Mouse (Mus musculus) megakaryocyte-erythroid progenitor cell, adult 5 weeks (primary cell): ENCODE results near the gene Hoxc12. TPM values are rescaled to one million over a fixed set of nuclear protein-coding genes. Genes with fewer than 3 reads are reported as not detected.

ENCODE experiments used
- polyA plus RNA-seq: library from polyadenylated mRNA; stranded (reverse); fragments of >175 nt; gene quantifications from 2 replicates; pipeline ENCODE4 v1.2.3, GENCODE M21; 2012

Gene Hoxc12
- polyA plus RNA-seq, result not detected in 2 replicates

DNA sequence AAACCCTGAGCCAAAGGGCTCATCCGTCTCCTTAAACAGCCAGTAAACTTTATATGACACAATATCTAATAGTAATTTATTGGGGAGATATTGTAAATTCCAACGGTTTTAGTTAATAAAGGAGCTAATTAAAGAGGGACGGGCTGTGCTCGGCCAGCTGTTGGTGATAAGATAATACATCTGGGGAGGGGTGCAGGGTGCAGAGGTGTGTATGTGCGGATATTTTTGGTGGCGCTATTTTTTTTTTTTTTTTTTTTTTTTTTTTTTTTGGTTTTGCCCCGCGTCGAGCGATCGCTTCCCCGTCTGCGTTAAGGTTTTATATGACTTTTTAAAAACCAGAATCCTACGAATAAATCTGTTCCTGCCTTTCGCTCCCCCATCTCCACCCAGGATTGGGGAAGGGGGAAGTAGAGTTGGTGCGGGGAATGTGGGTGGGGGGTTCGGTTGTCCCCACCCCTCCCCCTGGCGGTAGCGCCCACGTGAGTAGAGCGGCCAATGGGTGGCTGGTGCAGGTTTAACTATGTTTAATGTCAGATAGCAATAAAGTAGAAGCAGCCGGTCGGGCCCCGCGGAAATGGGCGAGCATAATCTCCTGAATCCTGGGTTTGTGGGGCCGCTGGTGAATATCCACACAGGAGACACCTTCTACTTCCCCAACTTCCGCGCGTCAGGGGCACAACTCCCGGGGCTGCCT, at the start of gene Hoxc12:
Hoxc12 (plus strand) TSS at position 479 of the 694 bp plus-strand sequence.

DNA sequence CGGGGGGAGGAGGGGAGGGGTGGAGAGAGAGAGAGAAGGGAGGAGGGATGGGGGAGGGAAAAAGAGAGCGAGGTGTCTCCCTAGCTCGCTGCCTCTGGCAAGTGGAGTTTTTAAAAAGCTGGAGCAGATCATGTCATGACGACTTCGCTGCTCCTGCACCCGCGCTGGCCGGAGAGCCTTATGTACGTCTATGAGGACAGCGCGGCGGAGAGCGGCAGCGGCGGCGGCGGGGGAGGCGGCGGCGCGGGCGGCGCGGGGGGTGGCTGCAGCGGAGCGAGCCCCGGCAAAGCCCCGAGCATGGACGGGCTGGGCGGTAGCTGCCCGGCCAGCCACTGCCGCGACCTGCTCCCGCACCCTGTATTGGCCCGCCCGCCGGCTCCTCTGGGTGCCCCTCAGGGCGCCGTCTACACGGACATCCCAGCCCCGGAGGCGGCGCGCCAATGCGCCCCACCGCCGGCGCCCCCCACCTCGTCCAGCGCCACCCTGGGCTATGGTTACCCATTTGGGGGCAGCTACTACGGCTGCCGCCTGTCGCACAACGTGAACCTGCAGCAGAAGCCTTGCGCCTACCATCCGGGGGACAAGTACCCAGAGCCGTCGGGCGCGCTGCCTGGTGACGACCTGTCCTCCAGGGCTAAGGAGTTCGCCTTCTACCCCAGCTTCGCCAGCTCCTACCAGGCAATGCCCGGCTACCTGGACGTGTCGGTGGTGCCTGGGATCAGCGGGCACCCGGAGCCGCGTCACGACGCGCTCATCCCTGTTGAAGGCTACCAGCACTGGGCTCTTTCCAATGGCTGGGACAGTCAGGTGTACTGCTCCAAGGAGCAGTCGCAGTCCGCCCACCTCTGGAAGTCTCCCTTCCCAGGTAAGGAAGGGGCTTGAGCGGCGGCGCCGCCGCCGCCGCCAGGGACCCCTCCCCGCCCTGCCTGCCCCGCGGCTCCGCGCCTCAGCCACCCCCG, 15.2 kb upstream of the Hoxc12 start, which contains the start of gene Hoxc13:
Hoxc13 (plus strand) TSS at position 51 of the 959 bp plus-strand sequence.

GRCm38 (mm10) chr15:102954192-102955006, 17.8 kb downstream of the Hoxc12 start, which contains the start of gene Hoxc11:
Gene Hoxc11 (plus strand): TSS chr15:102954427.

GRCm38 (mm10) chr15:102966776-102967311, 30.3 kb downstream of the Hoxc12 start, which contains the start of gene Hoxc10:
Gene Hoxc10 (plus strand): TSS chr15:102966796.

GRCm38 (mm10) chr15:102967312-102967510, 30.7 kb downstream of the Hoxc12 start, which contains the start of gene Hoxc5:
Gene Hoxc5 (plus strand): TSS chr15:102967443.

GRCm38 (mm10) chr15:102976171-102976570, 39.6 kb downstream of the Hoxc12 start, which contains the start of gene Hoxc9:
Gene Hoxc9 (plus strand): TSS chr15:102976439.

Other genes with a start within 250 kb of the Hoxc12 start
- 23.2 and 31.0 TPM in 2 replicates for gene Calcoco1, start 214.6 kb upstream of the Hoxc12 start, polyA plus RNA-seq
- gene Hoxc13, start 15.7 kb upstream of the Hoxc12 start, polyA plus RNA-seq, result 0.04 TPM in 1 of 2 replicates, not detected in the other
- gene Hoxc11, start 17.7 kb downstream of the Hoxc12 start, polyA plus RNA-seq, result not detected in 2 replicates
- gene Hoxc10, start 30.0 kb downstream of the Hoxc12 start, polyA plus RNA-seq, result not detected in 2 replicates
- gene Hoxc5, start 30.7 kb downstream of the Hoxc12 start, polyA plus RNA-seq, result 0.03 TPM in 1 of 2 replicates, not detected in the other
- 0.03 TPM in 1 of 2 replicates, not detected in the other for gene Hoxc9, start 39.7 kb downstream of the Hoxc12 start, polyA plus RNA-seq
- gene Hoxc8, start 53.9 kb downstream of the Hoxc12 start, polyA plus RNA-seq, result not detected in 2 replicates
- gene Hoxc6, start 61.5 kb downstream of the Hoxc12 start, polyA plus RNA-seq, result 0.12 TPM in 1 of 2 replicates, not detected in the other
- gene Hoxc4, start 82.2 kb downstream of the Hoxc12 start, polyA plus RNA-seq, result 0.03 and 0.04 TPM in 2 replicates
- 0.66 and 1.4 TPM in 2 replicates for gene Smug1, start 230.3 kb downstream of the Hoxc12 start, polyA plus RNA-seq